Mouse (Mus musculus) left cerebral cortex, adult 2 months (tissue): Measurements from ENCODE around the gene Rbpjl. TPM values are rescaled to one million over a fixed set of nuclear protein-coding genes. Genes with fewer than 3 reads are reported as not detected.
A peak's percentile ranks its signal among the peaks of the same experiment; 100 is the strongest.

Source experiments
- DNase-seq, 2 experiments: peaks; one replicate each; pipeline ENCODE4 v3.0.0; 2021 to 2022; ENCODE audit warnings: low spot score in 2 of 2, mixed read lengths in 1 of 2; ENCODE audit errors: extremely low spot score in 1 of 2
- H3K27ac ChIP-seq: fragments of 200-600 bp; 2 replicates; pipeline ENCODE4 v1.8.1; 2022
- H3K4me3 ChIP-seq: fragments of 200-600 bp; 2 replicates; pipeline ENCODE4 v1.8.1; 2022
- CTCF ChIP-seq: fragments of 200-600 bp; IDR thresholded peaks from 2 replicates; pipeline ENCODE4 v1.8.1; 2022; ENCODE audit warnings: antibody characterized with exemption, mild to moderate bottlenecking, moderate library complexity
- intact Hi-C: fragments of 180-260 bp; cut with DNase I; formaldehyde crosslinking; loops from one replicate; pipeline ENCODE4 v1.15.1; 2025
- total RNA-seq, 2 experiments: library from RNA; stranded (reverse); gene quantifications; 2 replicates each; pipeline ENCODE4 v1.2.3; 2021

Rbpjl gene
- total RNA-seq, 2 experiments from 2014 or later, result 0.20 to 0.23 TPM

DNA sequence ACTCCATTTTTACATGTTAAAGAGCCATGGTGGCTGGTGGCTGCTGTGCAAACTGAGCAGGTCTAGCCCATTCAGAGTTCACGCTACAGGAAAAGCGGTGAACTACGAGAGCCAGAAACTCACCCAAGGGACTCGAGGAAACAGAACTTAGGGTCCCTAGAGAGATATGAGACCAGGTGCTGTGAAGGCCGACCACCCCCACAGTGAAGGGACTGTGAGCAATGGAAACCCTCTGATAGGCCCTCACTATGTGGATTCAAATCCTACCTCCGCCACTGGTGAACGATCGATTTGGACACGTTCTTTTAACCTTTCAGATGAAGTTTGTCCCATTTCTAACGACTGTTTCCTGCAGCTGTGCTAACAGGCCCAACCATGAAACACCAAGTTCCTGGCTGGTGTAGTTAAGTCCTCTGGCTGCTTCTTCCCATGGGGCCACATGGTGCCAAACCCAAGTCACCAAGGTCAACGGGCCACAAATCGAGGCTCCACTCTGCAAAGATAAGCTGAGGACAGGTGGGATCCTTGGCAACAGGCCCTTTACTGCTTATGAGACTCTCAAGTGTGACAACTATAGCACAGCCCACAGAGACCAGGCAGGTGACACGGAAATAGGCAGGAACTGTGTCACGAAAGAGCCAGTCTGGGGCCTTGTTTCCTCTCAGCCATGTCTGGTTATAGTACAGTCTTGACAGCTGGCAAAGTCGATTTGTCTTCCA, 19.9 kb downstream of the Rbpjl start:
- intact Hi-C loops, result loop anchor here (1.0 kb wide), 1 partner anchor 18 kb away; no protein-coding TSS in a partner anchor
- Histone ChIP-seq H3K27ac (no peak overlapping the region), H3K4me3 (no peak overlapping the region)
- DNase-seq, result no peak
- TF ChIP-seq CTCF, result no peak

DNA sequence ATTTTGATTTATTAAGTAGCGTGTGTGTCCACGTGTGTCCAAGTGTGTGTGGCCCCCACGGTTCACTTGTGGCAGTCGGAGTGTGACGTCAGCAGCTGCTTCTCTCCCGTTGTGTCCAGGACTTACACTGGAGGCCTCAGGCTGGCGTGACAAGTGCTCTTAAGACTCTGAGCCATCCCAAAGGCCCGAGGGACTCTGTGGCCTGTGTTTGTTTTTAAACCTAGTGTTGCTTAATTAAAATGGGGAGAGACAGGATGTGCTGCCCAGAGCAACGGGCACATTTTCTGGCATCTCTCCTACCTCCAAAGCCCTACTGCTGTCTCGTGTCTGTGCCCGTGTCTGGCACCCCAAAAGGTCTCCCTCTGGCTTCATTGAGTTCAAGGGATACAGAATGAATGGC, 20.5 kb downstream of the Rbpjl start:
- no peak for TF ChIP-seq CTCF
- no peak overlapping the region for H3K4me3 ChIP-seq
- DNase-seq, result no peak
- intact Hi-C loops, result loop anchor here (1.0 kb wide), 1 partner anchor 18 kb away; no protein-coding TSS in a partner anchor
- H3K27ac ChIP-seq, result no peak overlapping the region

DNA sequence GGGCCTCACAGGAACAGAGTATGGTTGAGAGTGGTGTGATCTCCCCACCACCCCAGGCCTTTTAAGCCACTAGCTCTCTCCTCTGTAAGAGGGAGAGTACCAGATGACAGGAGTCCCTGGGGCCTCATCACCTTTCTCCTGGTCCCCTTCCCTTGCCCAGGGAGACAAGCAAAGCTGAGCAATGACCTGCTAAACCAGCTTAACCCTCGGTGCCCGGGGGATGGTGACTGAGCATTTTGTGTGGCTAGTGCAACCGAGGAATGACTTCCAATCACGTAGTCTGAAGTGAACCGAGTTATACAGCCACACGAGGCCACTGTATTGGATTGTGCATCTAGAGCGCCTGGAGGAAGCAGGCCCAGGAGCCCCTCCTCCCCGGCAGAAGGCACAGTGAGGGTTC, 21.5 kb downstream of the Rbpjl start:
- Histone ChIP-seq H3K4me3 (no peak overlapping the region), H3K27ac (no peak overlapping the region)
- no peak for TF ChIP-seq CTCF
- intact Hi-C loops, result no loop called here
- DNase-seq, result no peak

DNA sequence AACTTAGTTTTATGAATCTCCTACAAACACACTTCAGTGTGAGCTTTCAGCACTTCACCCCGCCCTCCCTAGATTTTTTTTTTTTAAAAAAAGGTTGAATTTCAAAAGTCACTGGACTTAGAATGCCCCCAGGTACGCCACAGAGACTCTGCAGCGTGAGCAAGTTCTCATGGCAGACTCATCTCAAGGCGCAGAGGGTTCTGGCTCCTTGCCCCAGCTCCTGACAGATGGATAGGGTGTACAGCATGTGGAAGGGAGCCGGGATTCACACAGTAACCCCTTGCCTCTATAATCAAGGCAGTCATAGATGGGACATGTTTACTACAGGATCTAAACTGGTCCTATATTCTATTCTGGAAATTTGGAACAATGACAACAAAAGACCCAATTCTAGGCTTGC, 22.5 kb downstream of the Rbpjl start:
- DNase-seq, result no peak
- intact Hi-C loops, result no loop called here
- Histone ChIP-seq H3K27ac (no peak overlapping the region), H3K4me3 (no peak overlapping the region)
- no peak for TF ChIP-seq CTCF

DNA sequence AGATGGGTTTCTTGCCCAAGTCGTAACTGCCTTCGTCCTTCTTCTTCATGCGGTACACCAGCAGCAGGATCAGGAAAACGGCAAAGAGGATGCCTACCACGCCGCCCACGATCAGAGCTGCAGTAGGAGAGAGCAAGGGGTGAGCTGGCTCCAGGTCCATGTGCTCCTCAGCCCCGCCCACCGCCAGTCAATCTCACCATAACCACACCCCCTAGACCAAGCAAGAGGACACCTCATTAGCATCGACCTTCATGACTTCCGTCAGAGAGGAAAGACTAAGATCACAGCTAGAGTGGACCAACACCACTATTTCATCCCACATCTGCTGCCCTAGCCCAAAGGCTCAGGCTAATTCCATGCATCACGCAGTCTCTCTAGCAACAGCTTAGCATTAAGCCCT, 23.2 kb downstream of the Rbpjl start:
- intact Hi-C loops, result no loop called here
- TF ChIP-seq CTCF, result no peak
- DNase-seq, result no peak
- no peak overlapping the region for H3K27ac ChIP-seq
- H3K4me3 ChIP-seq, result no peak overlapping the region

DNA sequence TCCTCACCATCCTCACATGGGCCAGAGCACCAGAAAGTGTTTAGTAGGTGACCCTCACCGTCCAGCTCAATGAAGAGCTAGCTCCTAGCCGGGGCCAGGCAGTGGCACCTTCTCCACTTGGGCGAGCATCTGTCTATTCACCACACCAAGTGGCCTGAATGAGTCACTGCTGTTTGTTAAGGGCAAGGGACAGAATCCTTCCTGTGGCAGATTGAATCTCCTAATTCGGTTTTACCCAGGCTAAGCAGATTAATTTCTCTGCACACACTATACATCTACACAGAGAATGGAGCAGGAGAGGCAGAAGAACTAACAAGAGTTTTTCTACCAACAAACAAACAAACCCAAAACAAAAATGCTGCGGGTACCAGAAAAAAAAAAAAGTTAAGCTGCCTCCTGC, 24.0 kb downstream of the Rbpjl start:
- no peak for TF ChIP-seq CTCF
- no peak for DNase-seq
- Histone ChIP-seq H3K4me3 (no peak overlapping the region), H3K27ac (no peak overlapping the region)
- intact Hi-C loops, result no loop called here

DNA sequence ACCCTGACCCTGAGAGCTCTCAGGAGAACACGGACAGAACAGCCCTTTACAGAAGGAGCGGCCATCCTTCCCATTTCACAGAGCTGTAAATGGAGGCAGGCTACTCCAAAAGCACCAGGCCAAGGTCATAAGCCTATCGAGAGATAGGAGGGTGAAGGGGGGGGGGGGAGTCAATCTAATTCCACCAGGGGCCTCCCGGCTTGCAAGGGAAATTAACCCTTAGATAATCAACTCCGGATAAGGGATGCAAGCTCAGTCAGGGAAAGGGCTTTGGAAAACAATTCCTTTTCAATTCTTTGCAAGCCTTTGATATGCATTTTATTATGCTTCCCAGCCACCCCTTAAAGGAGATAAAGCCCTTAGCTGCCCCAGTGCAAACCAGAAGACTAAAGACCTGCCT, 25.5 kb downstream of the Rbpjl start:
- intact Hi-C loops, result no loop called here
- no peak for DNase-seq
- H3K27ac ChIP-seq, result no peak overlapping the region
- no peak for TF ChIP-seq CTCF
- no peak overlapping the region for H3K4me3 ChIP-seq

DNA sequence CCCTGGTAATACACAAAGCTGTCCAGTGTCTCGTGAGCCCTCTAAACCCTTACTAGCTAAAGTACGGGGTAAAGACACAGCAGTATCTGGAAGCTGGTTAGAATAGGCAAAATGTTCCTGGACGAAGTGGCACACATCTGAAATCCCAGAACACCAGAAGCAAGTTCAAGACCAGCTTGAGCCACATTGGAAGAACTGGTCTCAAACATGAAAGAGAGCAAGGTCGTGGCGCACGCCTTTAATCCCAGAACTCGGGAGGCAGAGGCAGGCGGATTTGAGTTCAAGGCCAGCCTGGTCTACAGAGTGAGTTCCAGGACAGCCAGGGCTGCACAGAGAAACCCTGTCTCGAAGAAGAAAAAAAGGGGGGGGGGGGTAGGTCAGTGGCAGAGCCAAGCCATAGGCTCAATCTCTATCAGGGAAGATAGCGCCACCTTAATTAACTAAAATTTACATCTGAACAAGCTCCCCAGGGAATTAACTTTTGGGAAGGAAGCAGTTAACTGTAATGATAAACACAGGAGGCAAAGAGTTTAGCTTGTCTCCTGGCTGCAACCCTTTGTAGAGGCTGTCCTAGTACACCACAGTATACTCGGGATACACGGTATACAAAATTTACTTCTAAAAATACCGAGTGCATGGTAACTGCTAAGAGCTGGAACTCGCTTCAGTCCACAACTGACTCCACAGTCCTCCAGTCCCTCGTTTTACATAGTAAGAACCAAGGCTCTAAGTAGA, 27.1 kb downstream of the Rbpjl start:
- no peak for TF ChIP-seq CTCF
- intact Hi-C loops, result no loop called here
- Histone ChIP-seq H3K4me3 (no peak overlapping the region), H3K27ac (no peak overlapping the region)
- DNase-seq, result no peak

DNA sequence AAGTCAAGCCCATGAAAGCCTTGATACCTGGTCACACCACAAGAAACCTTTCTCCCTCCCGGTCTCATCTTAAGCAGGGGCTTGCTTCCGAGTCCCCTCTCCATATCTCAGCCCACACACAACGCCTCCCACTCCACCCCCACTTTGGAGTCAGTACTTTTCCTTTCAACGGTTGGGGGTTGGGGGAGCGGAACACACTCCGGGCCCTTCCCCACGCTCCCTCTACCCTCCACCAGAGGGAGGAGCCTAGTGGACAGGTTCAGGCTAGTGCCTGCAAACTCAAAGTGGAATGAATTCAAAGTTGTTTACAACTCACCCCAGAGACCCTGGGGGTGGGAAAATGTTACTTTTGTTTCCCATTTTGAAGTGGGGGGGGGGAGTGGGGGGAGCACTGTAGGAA, 27.8 kb downstream of the Rbpjl start:
- intact Hi-C loops, result no loop called here
- DNase-seq, result no peak
- no peak; the same call in 1 of the 2 replicates for TF ChIP-seq CTCF
- Histone ChIP-seq H3K27ac (no peak overlapping the region), H3K4me3 (no peak overlapping the region)

DNA sequence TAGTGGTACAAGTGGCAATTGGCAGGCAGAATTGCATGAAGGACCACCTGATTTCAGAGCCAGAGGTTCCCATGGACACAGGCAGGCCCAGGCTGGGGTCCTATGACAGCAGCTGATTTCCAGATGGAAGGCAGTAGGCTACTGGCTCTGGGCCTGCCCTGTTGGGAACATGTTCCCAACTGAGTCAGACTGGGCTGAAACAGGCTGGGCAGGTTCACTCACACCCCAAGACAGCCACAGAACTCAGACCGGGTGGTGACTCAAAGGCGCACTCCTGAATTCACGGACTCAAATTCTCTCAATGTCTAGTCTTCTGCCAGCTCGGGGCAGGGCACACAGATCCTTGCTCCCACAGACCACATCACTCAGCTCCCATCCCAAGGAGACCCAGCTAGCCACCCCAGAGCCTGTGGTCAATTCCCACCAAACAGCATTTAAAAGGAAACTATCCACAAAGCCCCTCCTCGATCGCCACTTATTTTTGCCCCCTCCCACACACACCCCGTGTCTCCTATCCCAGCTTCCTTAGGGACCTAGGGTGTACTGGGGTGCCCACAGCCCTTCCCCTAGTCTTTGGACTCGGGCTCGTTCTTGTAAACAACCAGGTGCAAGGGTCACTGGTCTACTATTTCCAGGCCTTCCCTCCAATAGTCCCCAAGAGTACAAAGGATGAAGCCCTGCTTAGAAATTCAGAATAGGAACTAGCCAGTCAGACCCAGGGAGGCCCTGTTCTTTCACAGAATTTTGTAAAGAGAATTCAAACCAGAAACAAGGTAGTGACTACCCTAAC, 28.9 kb downstream of the Rbpjl start:
- intact Hi-C loops, result no loop called here
- no peak for DNase-seq
- no peak for TF ChIP-seq CTCF
- Histone ChIP-seq H3K4me3 (no peak overlapping the region), H3K27ac (no peak overlapping the region)

DNA sequence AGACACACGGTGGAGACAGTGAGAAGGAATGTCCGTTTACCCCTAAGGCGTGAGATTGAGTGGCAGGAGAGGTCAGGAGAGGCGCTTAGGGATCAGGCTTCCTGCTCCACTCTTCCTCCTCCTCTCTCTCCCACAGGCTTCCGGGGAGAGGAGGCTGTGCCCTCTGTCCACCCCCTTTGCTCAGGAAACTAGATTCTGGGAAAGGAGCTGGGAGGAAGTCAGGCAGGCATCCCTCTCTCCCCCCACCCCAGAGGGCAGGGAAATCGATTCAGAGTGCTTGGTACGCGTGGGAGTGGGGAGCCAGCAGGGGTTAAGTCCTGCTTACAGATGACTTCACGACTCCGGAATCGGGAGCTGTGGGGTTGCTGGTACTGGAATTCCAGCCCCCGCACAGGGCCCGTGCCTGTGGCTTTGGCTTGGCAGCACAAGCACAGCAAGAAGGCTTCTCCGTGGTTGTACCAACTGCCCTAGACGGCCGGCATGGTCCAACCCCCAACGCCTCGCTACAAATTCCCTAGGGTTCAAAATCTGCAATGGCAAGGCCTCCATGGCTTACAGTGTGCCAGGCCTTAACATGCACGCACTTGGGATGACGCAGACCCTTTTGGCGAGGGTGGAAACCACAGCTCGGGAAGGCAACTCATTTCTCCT, 29.7 kb downstream of the Rbpjl start:
- DNase-seq, result no peak
- TF ChIP-seq CTCF, result no peak
- intact Hi-C loops, result no loop called here
- no peak overlapping the region for H3K4me3 ChIP-seq
- peak overlapping the region; percentile 32; the same call in 1 of the 2 replicates for H3K27ac ChIP-seq
